Comparison of ENCODE assay signal across 9 mouse cellular contexts in the genomic region with DNA sequence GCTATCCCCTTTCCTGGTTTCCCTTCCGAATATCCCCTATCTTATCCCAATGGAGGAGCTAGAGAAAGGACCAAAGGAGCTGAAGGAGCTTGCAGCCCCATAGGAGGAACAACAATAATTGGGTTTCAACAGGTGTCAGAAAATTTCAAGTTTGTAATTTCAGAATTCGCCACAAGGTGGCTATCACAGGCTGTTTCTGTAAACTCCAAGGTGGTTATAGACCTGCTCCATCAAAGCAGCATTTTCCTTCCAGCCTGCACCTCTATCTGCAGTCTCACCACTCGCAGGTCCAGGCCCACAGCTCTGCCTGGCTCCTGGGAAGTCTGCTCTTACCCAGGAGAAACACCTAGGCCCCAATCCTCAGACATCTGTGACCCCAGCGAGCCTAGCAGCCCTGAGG. TPM values are rescaled to one million over a fixed set of nuclear protein-coding genes. Genes with fewer than 3 reads are reported as not detected.
DNase-seq lines count a peak whose midpoint lies in the region; ATAC-seq and TF ChIP-seq lines count a peak whose summit lies in the region.
"Had no signal": no experiment of that assay in that cellular context is flagged by ENCODE, and none has a peak within 500 bp of the region (broad histone marks: within the 10 kb centered on the region; RNA-seq: fewer than 3 reads in every experiment).

No protein-coding gene starts in this region.

- H3K36me3 ChIP-seq in forebrain, embryonic 11.5 days (ENCODE audit: control insufficient read depth, insufficient read depth, low read length): no peaks in the 10 kb centered on the region
- H3K36me3 ChIP-seq in forebrain, embryonic 15.5 days: no peaks in the 10 kb centered on the region
- no peaks in the 10 kb centered on the region for H3K36me3 ChIP-seq in lung, embryonic 14.5 days (ENCODE audit: insufficient read depth)
- H3K36me3 ChIP-seq: lung, embryonic 15.5 days had no signal

- no peaks in the 10 kb centered on the region; the same call in 1 of the 2 replicates for H3K9me3 ChIP-seq in forebrain, embryonic 11.5 days (ENCODE audit: control insufficient read depth, low read length)
- H3K9me3 ChIP-seq in forebrain, embryonic 15.5 days: no peaks in the 10 kb centered on the region
- H3K9me3 ChIP-seq in lung, embryonic 14.5 days (ENCODE audit: low read depth, low read length): no peaks in the 10 kb centered on the region
- H3K9me3 ChIP-seq: lung, embryonic 15.5 days had no signal

- ATAC-seq in forebrain, embryonic 11.5 days (replicated peaks; ENCODE audit: low FRiP score): no peak
- no peak for ATAC-seq in forebrain, embryonic 15.5 days (replicated peaks)
- no peak; the same call in 1 of the 2 replicates for ATAC-seq in lung, embryonic 14.5 days (ENCODE audit: insufficient read depth)

- WGBS in forebrain, embryonic 11.5 days: 10% methylated on average over 4 of the region's 4 CpGs
- WGBS in forebrain, embryonic 15.5 days: 17% methylated on average over 4 of the region's 4 CpGs
- 15% methylated on average over 4 of the region's 4 CpGs for WGBS in lung, embryonic 14.5 days

- H3K4me2 ChIP-seq in forebrain, embryonic 11.5 days (ENCODE audit: low read depth, low read length, severe bottlenecking): no peak overlapping the region
- H3K4me2 ChIP-seq in forebrain, embryonic 15.5 days (replicated peaks): no peak overlapping the region
- no peak overlapping the region for H3K4me2 ChIP-seq in lung, embryonic 14.5 days
- H3K4me2 ChIP-seq: lung, embryonic 15.5 days had no signal

- peak; percentile 49 for DNase-seq in forebrain, embryonic 11.5 days (ENCODE audit: low spot score)
- DNase-seq in 416B (ENCODE audit: low read depth): peak; percentile 76
- DNase-seq in brain, embryonic 18.5 days (ENCODE audit: low read depth, low spot score): peak; percentile 1
- peak; percentile 81 for DNase-seq in forelimb bud, embryonic 11.5 days (ENCODE audit: low read depth, low spot score)
- DNase-seq in kidney, postnatal 36 days: peak; percentile 52 to 64
- peak; percentile 83 for DNase-seq in lung, embryonic 14.5 days
- peak; percentile 8 to 21 for DNase-seq in right cerebral cortex, postnatal 36 days (ENCODE audit: low spot score in 2 of 2)

- TF ChIP-seq CTCF in lung, embryonic 14.5 days (IDR thresholded peaks at IDR 0.05; ENCODE audit: low read depth): peak; percentile 55

- H3K4me1 ChIP-seq in forebrain, embryonic 11.5 days (replicated peaks; ENCODE audit: control insufficient read depth, insufficient read depth, low read length): no peaks in the 10 kb centered on the region
- H3K4me1 ChIP-seq in forebrain, embryonic 15.5 days: no peaks in the 10 kb centered on the region
- H3K4me1 ChIP-seq in lung, embryonic 14.5 days (ENCODE audit: insufficient read depth): no peaks in the 10 kb centered on the region
- H3K4me1 ChIP-seq: lung, embryonic 15.5 days had no signal

- no peak overlapping the region for H3K4me3 ChIP-seq in forebrain, embryonic 11.5 days (ENCODE audit: low read depth, low read length)
- H3K4me3 ChIP-seq in forebrain, embryonic 15.5 days: no peak overlapping the region
- H3K4me3 ChIP-seq in lung, embryonic 14.5 days (ENCODE audit: low read depth, low read length): no peak overlapping the region
- H3K4me3 ChIP-seq: lung, embryonic 15.5 days had no signal

- H3K9ac ChIP-seq in forebrain, embryonic 11.5 days (ENCODE audit: low read length): no peak overlapping the region
- no peak overlapping the region for H3K9ac ChIP-seq in forebrain, embryonic 15.5 days (replicated peaks)
- no peak overlapping the region for H3K9ac ChIP-seq in lung, embryonic 14.5 days
- H3K9ac ChIP-seq: lung, embryonic 15.5 days had no signal

- no peaks in the 10 kb centered on the region for H3K27me3 ChIP-seq in forebrain, embryonic 11.5 days (ENCODE audit: control insufficient read depth, insufficient read depth, low read length)
- no peaks in the 10 kb centered on the region for H3K27me3 ChIP-seq in forebrain, embryonic 15.5 days
- no peaks in the 10 kb centered on the region for H3K27me3 ChIP-seq in lung, embryonic 14.5 days (ENCODE audit: insufficient read depth, low read length)
- H3K27me3 ChIP-seq: lung, embryonic 15.5 days had no signal

- no peak overlapping the region for H3K27ac ChIP-seq in forebrain, embryonic 11.5 days (ENCODE audit: low read depth, low read length)
- H3K27ac ChIP-seq in forebrain, embryonic 15.5 days (replicated peaks): no peak overlapping the region
- no peak overlapping the region for H3K27ac ChIP-seq in lung, embryonic 14.5 days (ENCODE audit: low read depth)
- H3K27ac ChIP-seq: lung, embryonic 15.5 days had no signal

RNA-seq across cellular contexts. Expression of a gene that starts 10.6 kb away (rescaled TPM):
- polyA plus RNA-seq in forebrain, embryonic 11.5 days (2014; fragmentation: Nextera tagmentation; extraction: Ambion mirVana): not detected in 2 replicates
- not detected in 2 replicates for polyA plus RNA-seq in forebrain, embryonic 15.5 days (2015; fragmentation: Nextera tagmentation; extraction: Ambion mirVana)
- not detected in 2 replicates for polyA plus RNA-seq in lung, embryonic 14.5 days (2014; fragmentation: Nextera tagmentation; extraction: Ambion mirVana)
- polyA plus RNA-seq: lung, embryonic 15.5 days had no signal

RNA-seq across cellular contexts. Expression of a gene that starts 15.9 kb away (rescaled TPM):
- not detected in 2 replicates for polyA plus RNA-seq in forebrain, embryonic 11.5 days (2014; fragmentation: Nextera tagmentation; extraction: Ambion mirVana)
- not detected in 2 replicates for polyA plus RNA-seq in forebrain, embryonic 15.5 days (2015; fragmentation: Nextera tagmentation; extraction: Ambion mirVana)
- not detected in 2 replicates for polyA plus RNA-seq in lung, embryonic 14.5 days (2014; fragmentation: Nextera tagmentation; extraction: Ambion mirVana)
- polyA plus RNA-seq: lung, embryonic 15.5 days had no signal

RNA-seq across cellular contexts. Expression of a gene that starts 39.6 kb away (rescaled TPM):
- polyA plus RNA-seq in forebrain, embryonic 11.5 days (2014; fragmentation: Nextera tagmentation; extraction: Ambion mirVana): not detected in 2 replicates
- not detected in 2 replicates for polyA plus RNA-seq in forebrain, embryonic 15.5 days (2015; fragmentation: Nextera tagmentation; extraction: Ambion mirVana)
- polyA plus RNA-seq in lung, embryonic 14.5 days (2014; fragmentation: Nextera tagmentation; extraction: Ambion mirVana): not detected in 2 replicates
- polyA plus RNA-seq: lung, embryonic 15.5 days had no signal

RNA-seq across cellular contexts. Expression of a gene that starts 46.2 kb away (rescaled TPM):
- polyA plus RNA-seq in forebrain, embryonic 11.5 days (2014; fragmentation: Nextera tagmentation; extraction: Ambion mirVana): not detected in 2 replicates
- not detected in 2 replicates for polyA plus RNA-seq in forebrain, embryonic 15.5 days (2015; fragmentation: Nextera tagmentation; extraction: Ambion mirVana)
- polyA plus RNA-seq in lung, embryonic 14.5 days (2014; fragmentation: Nextera tagmentation; extraction: Ambion mirVana): not detected in 2 replicates
- polyA plus RNA-seq: lung, embryonic 15.5 days had no signal

Comparison
In these comparisons a context has a peak if more than half of its experiments do, and no peak if none do; other contexts are left out.
1. DNase-seq: peak in every context shown above with its lines; median percentile 83 in lung, embryonic 14.5 days; 81 in forelimb bud, embryonic 11.5 days; 76 in 416B; 58 in kidney, postnatal 36 days; 49 in forebrain, embryonic 11.5 days; 14 in right cerebral cortex, postnatal 36 days; 1 in brain, embryonic 18.5 days.